Mouse (Mus musculus) forebrain, postnatal 0 days (tissue): ENCODE measurements at regions not wholly inside any gene's neighbourhood (a gene's known extent, or its start where the extent isn't known, plus 50 kb on each side); places are given as distances from the start of the nearest gene placed in this dataset.

ENCODE experiments used
- ATAC-seq: fragments of 200-750 bp; cut with Nextera tagmentation; 2 replicates; pipeline ENCODE4 v1.8.0; 2017; ENCODE audit warnings: mild to moderate bottlenecking, moderate library complexity
- DNase-seq: peaks from one replicate; pipeline ENCODE4 v3.0.0-alpha.2; 2015
- H3K27ac ChIP-seq: fragments of 300-500 bp; sonication (generic); 2 replicates; pipeline ENCODE4 v1.5.1; 2014; ENCODE audit warnings: low read depth, mild to moderate bottlenecking, antibody characterized with exemption, low read length, moderate library complexity, mixed read lengths
- H3K27me3 ChIP-seq: fragments of 300-500 bp; sonication (generic); 2 replicates; pipeline ENCODE4 v1.6.1; 2014; ENCODE audit warnings: mild to moderate bottlenecking, low read length, mixed read lengths; ENCODE audit not compliant: insufficient read depth
- H3K36me3 ChIP-seq: fragments of 300-500 bp; sonication (generic); 2 replicates; pipeline ENCODE4 v1.6.1; 2014; ENCODE audit warnings: mild to moderate bottlenecking, moderate library complexity; ENCODE audit not compliant: insufficient read depth
- H3K4me1 ChIP-seq: fragments of 300-500 bp; sonication (generic); 2 replicates; pipeline ENCODE4 v1.6.1; 2014; ENCODE audit warnings: antibody characterized with exemption; ENCODE audit not compliant: insufficient read depth
- H3K4me2 ChIP-seq: fragments of 300-500 bp; sonication (generic); 2 replicates; pipeline ENCODE4 v1.6.1; 2014; ENCODE audit warnings: low read depth, mild to moderate bottlenecking, moderate library complexity
- H3K4me3 ChIP-seq: fragments of 300-500 bp; sonication (generic); 2 replicates; pipeline ENCODE4 v1.5.1; 2014; ENCODE audit warnings: low read depth, low read length, mixed read lengths
- H3K9ac ChIP-seq: fragments of 300-500 bp; sonication (generic); 2 replicates; pipeline ENCODE4 v1.6.1; 2014; ENCODE audit warnings: mild to moderate bottlenecking
- H3K9me3 ChIP-seq: fragments of 300-500 bp; sonication (generic); 2 replicates; pipeline ENCODE4 v1.6.1; 2016; ENCODE audit warnings: low read length
- CTCF ChIP-seq: sonication (generic); IDR thresholded peaks from 2 replicates; pipeline ENCODE4 v1.5.1; 2016; ENCODE audit warnings: antibody characterized with exemption, control low read depth, low read depth
- WGBS: fragments of 180-500 bp; shearing (Covaris S2); extraction: QIAGEN DNeasy Blood & Tissue Kit; methylation state at CpG from one replicate; pipeline ENCODE4 v1.1.7; 2014; 5-methylcytosine and 5-hydroxymethylcytosine counted together

GRCm38 (mm10) chrX:133360739-133361138 is 328.0 kb downstream of the Pcdh19 start:
- no peak for TF ChIP-seq CTCF
- Histone ChIP-seq H3K4me2 (no peak overlapping the region), H3K36me3 (no peaks in the 10 kb centered on the region), H3K9me3 (no peaks in the 10 kb centered on the region), H3K4me1 (no peaks in the 10 kb centered on the region), H3K4me3 (no peak overlapping the region), H3K27me3 (no peaks in the 10 kb centered on the region), H3K9ac (no peak overlapping the region), H3K27ac (no peak overlapping the region)
- DNase-seq (no peak), ATAC-seq (no peak)
- 81% methylated on average over 1 of the region's 1 CpGs for WGBS
